30 mouse cellular contexts compared by ENCODE assay signal in genomic region chr10:41249006-41249659, GRCm38 (mm10). TPM values are rescaled to one million over a fixed set of nuclear protein-coding genes. Genes with fewer than 3 reads are reported as not detected.
DNase-seq lines count a peak whose midpoint lies in the region; ATAC-seq and TF ChIP-seq lines count a peak whose summit lies in the region.
"Had no signal": no experiment of that assay in that cellular context is flagged by ENCODE, and none has a peak within 500 bp of the region (broad histone marks: within the 10 kb centered on the region; RNA-seq: fewer than 3 reads in every experiment).

No protein-coding gene starts in this region.

- peak overlapping the region; percentile 78 for H3K27ac ChIP-seq in hindbrain, embryonic 10.5 days
- no peak overlapping the region for H3K27ac ChIP-seq in hindbrain, embryonic 13.5 days
- H3K27ac ChIP-seq in liver, embryonic 14.5 days = peak overlapping the region; percentile 8
- H3K27ac ChIP-seq: embryonic facial prominence, embryonic 12.5 days; forebrain, embryonic 12.5 days; gastrocnemius, adult 2 months; heart, embryonic 13.5 days; hindbrain, postnatal 0 days; intestine, embryonic 15.5 days; macrophage; neural tube, embryonic 13.5 days had no signal

- no peak for TF ChIP-seq CTCF in liver, embryonic 14.5 days (IDR thresholded peaks at IDR 0.05; ENCODE audit: low read depth)

- H3K9ac ChIP-seq in hindbrain, embryonic 13.5 days = no peak overlapping the region
- no peak overlapping the region for H3K9ac ChIP-seq in liver, embryonic 14.5 days (replicated peaks)
- H3K9ac ChIP-seq: embryonic facial prominence, embryonic 12.5 days; forebrain, embryonic 12.5 days; heart, embryonic 13.5 days; intestine, embryonic 15.5 days; limb, embryonic 13.5 days; neural tube, embryonic 13.5 days had no signal

- WGBS in hindbrain, embryonic 10.5 days = 90% methylated on average over 8 of the region's 8 CpGs
- 94% methylated on average over 8 of the region's 8 CpGs for WGBS in hindbrain, embryonic 13.5 days
- WGBS in liver, embryonic 14.5 days (ENCODE audit: insufficient replicate concordance) = 62% methylated on average over 8 of the region's 8 CpGs

- H3K9me3 ChIP-seq in hindbrain, embryonic 10.5 days = no peaks in the 10 kb centered on the region
- H3K9me3 ChIP-seq in hindbrain, embryonic 13.5 days = 0 out of 2 replicates have a peak, but pooled peaks cover 3% of the 10 kb centered on the region
- H3K9me3 ChIP-seq in liver, embryonic 14.5 days (ENCODE audit: control insufficient read depth, low read length) = no peaks in the 10 kb centered on the region
- H3K9me3 ChIP-seq: embryonic facial prominence, embryonic 12.5 days; forebrain, embryonic 12.5 days; heart, embryonic 13.5 days; intestine, embryonic 15.5 days; limb, embryonic 13.5 days; neural tube, embryonic 13.5 days had no signal

- peaks cover 12% of the 10 kb centered on the region for H3K36me3 ChIP-seq in hindbrain, embryonic 10.5 days
- peaks cover 49% of the 10 kb centered on the region for H3K36me3 ChIP-seq in hindbrain, embryonic 13.5 days
- H3K36me3 ChIP-seq in liver, embryonic 14.5 days (replicated peaks; ENCODE audit: control insufficient read depth, insufficient read depth, low read depth) = no peaks in the 10 kb centered on the region

- TF ChIP-seq EP300 in liver, embryonic 14.5 days (IDR thresholded peaks at IDR 0.05; ENCODE audit: low read depth) = peak; percentile 35; the same call in 1 of the 2 replicates

- no peak overlapping the region for H3K4me3 ChIP-seq in hindbrain, embryonic 10.5 days
- H3K4me3 ChIP-seq in hindbrain, embryonic 13.5 days = no peak overlapping the region
- H3K4me3 ChIP-seq in liver, embryonic 14.5 days (ENCODE audit: insufficient read depth in 1 of 2, low read depth in 2 of 2, low read length in 2 of 2) = no peak overlapping the region
- H3K4me3 ChIP-seq: embryonic facial prominence, embryonic 12.5 days; forebrain, embryonic 12.5 days; gastrocnemius, adult 2 months; heart, embryonic 13.5 days; intestine, embryonic 15.5 days; limb, embryonic 13.5 days; myocyte; neural tube, embryonic 13.5 days had no signal

- ATAC-seq in hindbrain, embryonic 13.5 days (ENCODE audit: low FRiP score) = no peak
- peak; percentile 64; the same call in 1 of the 2 replicates for ATAC-seq in liver, embryonic 14.5 days (ENCODE audit: insufficient read depth)
- ATAC-seq: hindbrain, postnatal 0 days; intestine, embryonic 15.5 days had no signal

- no peak overlapping the region for H3K4me2 ChIP-seq in hindbrain, embryonic 13.5 days
- no peak overlapping the region for H3K4me2 ChIP-seq in liver, embryonic 14.5 days (ENCODE audit: low read depth)
- H3K4me2 ChIP-seq: embryonic facial prominence, embryonic 12.5 days; forebrain, embryonic 12.5 days; heart, embryonic 13.5 days; intestine, embryonic 15.5 days; limb, embryonic 13.5 days; neural tube, embryonic 13.5 days had no signal

- peaks cover 21% of the 10 kb centered on the region for H3K4me1 ChIP-seq in hindbrain, embryonic 10.5 days (replicated peaks)
- H3K4me1 ChIP-seq in hindbrain, embryonic 13.5 days (replicated peaks) = peaks cover 13% of the 10 kb centered on the region
- peaks cover 25 to 28% of the 10 kb centered on the region in 2 experiments for H3K4me1 ChIP-seq in liver, embryonic 14.5 days (replicated peaks; ENCODE audit: control insufficient read depth in 2 of 2, insufficient read depth in 2 of 2, low read length in 1 of 2)
- H3K4me1 ChIP-seq: intestine, embryonic 15.5 days had no signal

- H3K27me3 ChIP-seq in hindbrain, embryonic 10.5 days (ENCODE audit: insufficient read depth, poor library complexity, severe bottlenecking) = no peaks in the 10 kb centered on the region
- no peaks in the 10 kb centered on the region for H3K27me3 ChIP-seq in hindbrain, embryonic 13.5 days
- no peaks in the 10 kb centered on the region for H3K27me3 ChIP-seq in liver, embryonic 14.5 days (ENCODE audit: control insufficient read depth, insufficient read depth, low read length)
- H3K27me3 ChIP-seq: embryonic facial prominence, embryonic 12.5 days; forebrain, embryonic 12.5 days; heart, embryonic 13.5 days; intestine, embryonic 15.5 days; limb, embryonic 13.5 days; neural tube, embryonic 13.5 days had no signal

- no peak for DNase-seq in hindbrain, embryonic 10.5 days (ENCODE audit: low spot score)
- DNase-seq in brain, adult 2 months (ENCODE audit: low read depth, low spot score) = peak; percentile 59
- peak; percentile 26 for DNase-seq in gonadal fat pad, adult 2 months (ENCODE audit: low read depth)
- DNase-seq in liver, embryonic 14.5 days (ENCODE audit: low read depth in 3 of 3, low spot score in 3 of 3) = no peak
- DNase-seq in urinary bladder, adult 18-20 months (ENCODE audit: low spot score in 2 of 2) = no peak
- DNase-seq in cerebellum, postnatal 25 days = no peak
- DNase-seq in cerebellum, postnatal 4 days (ENCODE audit: low spot score in 2 of 2) = no peak
- DNase-seq: adrenal gland, postnatal 25 days; cerebellum, adult 18-20 months; cerebellum, postnatal 14 days; gastrocnemius, adult 2 months; gastrocnemius, postnatal 36 days; heart, postnatal 10 days; kidney, adult 2 months; kidney, postnatal 4 days; lung, adult 2 months; lung, postnatal 10 days; thymus, postnatal 14 days had no signal

RNA-seq across cellular contexts. Expression of gene Fig4, which starts 53.9 kb away (rescaled TPM):
- 18.8 and 19.6 TPM in 2 replicates for polyA plus RNA-seq in hindbrain, embryonic 10.5 days (2016; fragmentation: Nextera tagmentation; extraction: Ambion mirVana)
- polyA plus RNA-seq in hindbrain, embryonic 13.5 days (2015; fragmentation: Nextera tagmentation; extraction: Ambion mirVana) = 28.0 and 29.1 TPM in 2 replicates
- polyA plus RNA-seq in gonadal fat pad, adult 2 months (2012; rRNA removed) = 13.7 and 14.4 TPM in 2 replicates
- polyA plus RNA-seq in liver, embryonic 14.5 days (2012; rRNA removed) = 4.0 and 4.3 TPM in 2 replicates
- polyA plus RNA-seq in liver, embryonic 14.5 days (2014; fragmentation: Nextera tagmentation; extraction: Ambion mirVana) = 9.3 and 11.2 TPM in 2 replicates

RNA-seq across cellular contexts. Expression of gene Ak9, which starts 54.6 kb away (rescaled TPM):
- 0.16 and 0.34 TPM in 2 replicates for polyA plus RNA-seq in hindbrain, embryonic 10.5 days (2016; fragmentation: Nextera tagmentation; extraction: Ambion mirVana)
- 0.25 and 0.26 TPM in 2 replicates for polyA plus RNA-seq in hindbrain, embryonic 13.5 days (2015; fragmentation: Nextera tagmentation; extraction: Ambion mirVana)
- polyA plus RNA-seq in gonadal fat pad, adult 2 months (2012; rRNA removed) = 0.22 and 0.42 TPM in 2 replicates
- polyA plus RNA-seq in liver, embryonic 14.5 days (2012; rRNA removed) = not detected in 2 replicates
- polyA plus RNA-seq in liver, embryonic 14.5 days (2014; fragmentation: Nextera tagmentation; extraction: Ambion mirVana) = not detected in 2 replicates
- polyA plus RNA-seq: intestine, embryonic 15.5 days; limb, embryonic 13.5 days; myocyte; small intestine, adult 2 months; stomach, embryonic 14.5 days had no signal

Comparison
In these comparisons a context has a peak if more than half of its experiments do, and no peak if none do; other contexts are left out.
1. DNase-seq: peak in brain, adult 2 months (single experiment) and gonadal fat pad, adult 2 months (single experiment); none in hindbrain, embryonic 10.5 days (single experiment), liver, embryonic 14.5 days (0 of 3), urinary bladder, adult 18-20 months (0 of 2), cerebellum, postnatal 25 days (0 of 2) and cerebellum, postnatal 4 days (0 of 2).